Mouse (Mus musculus): ENCODE results near the gene Cfap43.

Cfap43 gene

DNA sequence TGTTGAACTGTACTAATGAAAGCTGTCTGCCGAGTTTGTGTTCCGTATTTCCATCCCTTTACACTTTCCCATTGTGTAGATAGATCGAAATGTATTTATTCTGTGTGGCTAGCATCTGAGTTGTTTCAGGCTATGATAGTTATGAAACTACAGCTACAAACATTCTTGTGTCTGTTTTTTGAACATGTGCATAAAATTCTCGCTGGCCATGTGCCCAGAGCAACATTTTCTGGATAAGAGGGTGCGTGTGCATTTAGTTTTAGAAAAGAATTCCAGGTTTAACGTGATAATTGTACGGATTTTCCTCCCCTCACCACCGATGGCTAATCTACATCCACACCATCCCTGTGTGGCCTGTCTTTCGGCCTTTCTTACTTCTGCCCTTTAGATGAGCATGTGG lies 205.6 kb downstream of the Cfap43 start:
- no peak for DNase-seq (ENCODE audit: low read depth, low spot score)

DNA sequence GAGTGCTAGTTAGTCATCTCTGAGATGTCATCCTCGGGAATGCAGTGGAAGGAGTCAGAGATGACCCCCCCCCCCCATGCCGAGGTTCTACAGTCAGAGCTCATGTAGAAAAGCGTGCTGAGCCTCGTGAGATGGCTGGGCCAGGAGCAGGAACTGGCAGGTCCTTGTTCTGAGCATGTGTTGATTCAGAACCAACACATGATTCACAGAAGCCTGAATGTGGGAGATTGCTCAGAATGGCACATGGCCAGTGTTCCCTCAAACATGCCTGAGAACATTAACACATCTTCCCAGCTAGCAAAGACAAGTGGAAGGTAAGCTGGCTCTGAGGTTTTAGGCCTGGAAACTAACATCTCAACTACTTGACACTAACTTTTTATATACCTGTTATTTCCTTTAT lies 208.7 kb downstream of the Cfap43 start:
- DNase-seq (ENCODE audit: low read depth, low spot score), result no peak

DNA sequence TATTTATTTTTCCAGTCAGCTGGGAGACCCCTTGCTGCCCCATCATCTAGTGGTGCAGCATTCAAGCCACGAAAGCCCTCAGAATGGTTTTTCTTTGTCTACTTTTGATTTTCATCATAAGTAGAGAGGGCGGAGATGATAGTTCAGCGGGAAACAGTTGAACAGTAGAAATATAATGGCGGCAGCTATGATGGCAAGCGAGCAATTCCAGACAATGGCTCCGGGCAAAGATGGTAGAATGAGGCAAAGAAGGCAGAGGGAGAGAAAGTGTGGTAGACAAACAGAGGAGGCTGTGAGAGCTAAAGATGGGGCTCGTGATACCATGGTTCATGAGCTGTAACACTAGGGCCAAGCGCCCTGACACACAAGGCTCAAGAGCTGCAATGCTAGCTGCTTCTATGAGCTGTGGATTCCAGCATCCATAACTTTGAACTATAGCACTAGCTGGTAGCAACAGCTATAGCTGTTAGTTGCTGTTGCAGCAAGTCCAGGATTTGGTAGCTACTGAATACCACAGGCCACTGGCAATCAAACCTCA lies 213.2 kb downstream of the Cfap43 start:
- peak; percentile 60 for DNase-seq (ENCODE audit: low read depth, low spot score)

DNA sequence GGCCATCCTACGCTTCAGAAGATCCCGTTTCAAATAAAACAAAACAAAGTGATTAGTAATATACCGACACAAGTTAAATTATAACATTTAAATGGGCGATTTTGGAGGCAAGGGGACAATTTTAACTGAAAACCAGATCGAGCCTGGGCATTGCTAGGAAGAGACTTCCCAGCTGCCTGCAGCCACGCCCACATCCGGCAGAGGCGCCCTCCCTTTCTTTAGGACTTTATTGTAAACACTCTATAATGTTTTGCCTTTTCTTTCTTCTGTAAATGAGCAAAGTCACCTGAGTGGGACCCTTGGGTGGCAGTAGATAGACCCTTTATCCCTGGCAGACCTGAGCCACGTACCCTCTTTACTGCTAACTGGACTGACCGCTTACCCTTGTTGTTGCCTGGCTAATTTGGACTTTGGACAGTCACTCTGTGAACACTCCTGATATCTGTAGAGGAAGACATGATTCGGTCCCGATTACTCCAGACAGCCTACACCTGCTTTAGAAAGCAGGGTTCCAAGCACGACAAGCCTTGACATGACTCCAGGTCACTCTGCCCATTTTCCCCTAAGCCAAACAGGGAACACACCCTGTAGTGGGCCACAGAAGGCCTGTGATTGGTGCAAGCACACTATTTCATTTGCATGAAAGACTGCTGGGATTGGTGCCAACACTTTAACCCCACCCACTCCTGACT lies 213.9 kb downstream of the Cfap43 start:
- peak; percentile 86 for DNase-seq (ENCODE audit: low read depth, low spot score)

DNA sequence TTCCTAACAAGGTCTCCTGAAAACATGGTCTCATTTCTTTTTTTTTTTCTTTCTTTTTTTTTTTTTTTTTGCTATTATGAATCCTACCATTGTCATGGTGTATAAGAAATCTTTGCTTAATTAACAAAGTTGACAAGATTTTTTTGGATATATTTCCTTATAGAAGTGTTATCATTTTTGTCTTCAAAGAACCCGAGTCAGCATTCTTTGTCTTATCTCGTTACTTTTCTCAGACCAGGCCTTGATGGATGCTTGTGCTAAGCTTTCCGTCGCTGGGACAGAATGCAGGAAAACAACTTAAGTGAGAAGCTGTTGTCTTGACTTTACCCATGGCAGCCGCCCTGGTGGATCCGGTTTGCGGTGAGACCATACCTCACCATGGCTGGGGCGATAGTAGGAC lies 218.6 kb downstream of the Cfap43 start:
- DNase-seq (ENCODE audit: low read depth, low spot score), result no peak

DNA sequence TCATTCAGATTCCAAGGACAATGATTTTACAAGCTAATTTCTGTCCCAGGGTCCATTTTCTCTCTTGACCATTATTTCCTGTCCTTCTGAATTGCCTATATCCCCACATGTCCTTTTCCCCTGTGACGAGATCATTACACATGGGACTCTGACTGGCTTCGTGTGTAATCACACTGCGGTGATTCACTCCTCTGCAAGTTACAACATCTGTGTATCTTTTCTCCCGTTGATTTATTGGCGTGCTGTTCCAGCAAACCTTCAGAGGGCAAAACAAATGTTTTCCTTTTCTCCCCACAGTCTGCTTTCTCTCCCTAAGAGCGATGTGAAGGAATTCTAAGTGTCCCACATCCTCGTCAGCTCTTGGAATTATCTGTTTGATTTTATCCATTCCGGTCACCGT lies 219.3 kb downstream of the Cfap43 start:
- no peak for DNase-seq (ENCODE audit: low read depth, low spot score)

DNA sequence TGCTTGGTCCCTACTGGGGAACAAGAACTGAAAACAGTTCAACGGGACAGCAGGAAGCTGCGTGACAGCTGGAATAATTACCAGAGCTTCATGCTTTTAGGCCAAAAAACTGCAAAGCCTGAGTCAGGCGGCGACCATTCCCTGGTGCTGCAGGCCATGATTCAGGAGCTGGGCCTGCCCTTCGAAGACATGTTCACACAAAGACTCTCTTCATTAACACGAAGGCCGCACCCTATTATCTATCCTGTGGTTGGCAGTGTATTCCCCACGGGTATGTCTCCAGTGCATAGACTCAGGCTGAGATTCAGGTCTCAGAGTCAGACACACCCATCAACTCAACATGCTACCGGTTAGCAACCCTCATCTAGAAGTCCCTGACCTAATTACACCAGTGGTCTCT lies 220.8 kb downstream of the Cfap43 start:
- peak; percentile 23 for DNase-seq (ENCODE audit: low read depth, low spot score)

DNA sequence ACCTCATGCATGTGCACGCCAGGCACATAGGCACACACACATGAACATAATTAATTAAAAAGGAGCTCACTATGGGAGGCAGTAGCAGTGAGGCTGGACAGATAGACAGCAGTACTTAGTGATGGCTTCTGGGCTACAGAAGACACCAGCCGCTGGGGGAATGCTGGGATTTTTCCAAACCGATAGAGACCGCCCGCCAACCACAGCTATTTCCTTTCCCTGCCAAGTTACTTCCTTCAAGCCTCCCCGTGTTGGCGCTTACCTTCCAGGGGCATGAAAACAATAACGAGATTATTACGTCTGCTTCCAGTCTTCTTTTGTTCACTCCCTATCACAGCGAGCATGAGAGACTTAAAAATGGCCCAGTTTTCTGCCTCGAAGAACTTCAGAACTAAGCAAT lies 222.0 kb downstream of the Cfap43 start:
- no peak for DNase-seq (ENCODE audit: low read depth, low spot score)

DNA sequence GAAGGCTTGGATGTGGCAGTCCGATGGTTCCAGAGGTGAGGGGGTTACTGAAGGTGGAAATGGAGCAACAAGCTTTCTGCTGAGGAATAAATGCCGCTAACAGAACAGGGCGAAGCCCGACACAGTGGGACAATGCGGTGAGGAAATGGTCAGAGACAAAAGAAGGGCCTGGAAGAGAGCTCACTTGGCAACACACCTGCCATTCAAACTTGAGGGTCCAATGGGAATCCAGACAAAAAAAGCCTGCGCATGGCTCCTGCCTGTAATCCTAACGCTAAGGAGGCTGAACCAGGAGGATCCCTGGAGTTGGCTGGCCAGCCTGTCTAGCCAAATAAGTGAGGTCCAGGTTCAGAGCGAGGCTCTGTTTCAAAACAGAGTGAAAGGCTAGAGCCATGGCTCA lies 222.7 kb downstream of the Cfap43 start:
- DNase-seq (ENCODE audit: low read depth, low spot score), result peak; percentile 90

DNA sequence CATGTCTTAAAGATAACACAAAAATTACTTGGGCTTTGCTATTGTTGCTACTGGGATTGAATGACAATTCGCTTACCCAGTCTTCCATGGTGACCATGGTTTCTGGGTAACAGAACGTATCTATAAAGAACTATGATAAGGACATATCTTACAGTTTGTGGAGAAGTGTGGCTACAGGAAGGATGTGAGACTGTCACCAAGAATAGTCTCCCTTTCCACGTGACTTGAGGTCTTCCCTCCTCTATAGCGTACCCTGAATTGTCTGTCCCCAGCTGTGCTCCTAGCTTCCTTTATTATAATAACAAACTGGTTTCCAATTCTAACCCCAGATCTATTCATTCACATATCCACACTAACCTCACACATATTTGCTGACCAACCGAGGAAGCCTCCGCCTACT lies 223.4 kb downstream of the Cfap43 start:
- no peak for DNase-seq (ENCODE audit: low read depth, low spot score)

DNA sequence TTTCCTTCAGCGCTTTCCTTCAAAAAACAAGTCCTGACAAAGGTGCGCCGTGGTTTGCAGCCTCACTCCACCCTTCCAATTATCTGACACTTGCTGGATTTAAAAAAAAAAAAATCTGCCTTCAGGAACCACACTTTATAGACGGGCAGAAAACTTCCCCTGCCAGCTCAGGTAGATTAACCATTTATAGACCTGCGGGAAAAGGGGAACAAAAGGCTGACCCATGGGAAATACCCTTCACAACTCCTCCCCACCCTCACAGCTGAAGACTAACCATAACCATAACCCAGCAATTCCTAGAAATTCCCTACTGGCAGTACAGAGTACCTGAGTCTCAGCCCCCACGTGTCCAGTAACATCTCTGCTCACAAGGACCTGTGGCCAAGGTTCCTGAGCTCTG lies 227.1 kb downstream of the Cfap43 start, which contains the start of gene Col17a1:
Gene Col17a1, minus strand, starts transcription at position 101 of the 400 bp plus-strand sequence.
- no peak for DNase-seq (ENCODE audit: low read depth, low spot score)

DNA sequence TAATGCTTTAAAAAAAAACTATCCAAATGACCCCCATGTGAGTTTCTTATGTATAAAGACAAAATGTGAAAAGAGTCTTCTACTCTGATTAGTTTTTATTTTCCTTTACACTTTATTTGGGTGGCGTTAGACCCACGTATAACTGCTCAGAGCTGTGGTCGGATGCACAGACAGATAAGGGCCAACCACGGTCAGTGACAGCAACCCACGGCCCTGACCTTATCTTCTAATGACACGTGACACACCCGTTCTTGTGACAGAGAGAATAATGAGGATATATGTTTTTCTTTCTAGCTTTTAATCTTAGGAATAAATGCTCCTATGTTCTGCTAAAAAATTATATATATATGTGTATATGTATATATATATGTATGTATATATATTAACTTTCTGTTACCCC lies 229.5 kb downstream of the Cfap43 start:
- no peak for DNase-seq (ENCODE audit: low read depth, low spot score)
